Mouse (Mus musculus): ENCODE measurements around the gene Ctnnbl1.

Gene Ctnnbl1

DNA sequence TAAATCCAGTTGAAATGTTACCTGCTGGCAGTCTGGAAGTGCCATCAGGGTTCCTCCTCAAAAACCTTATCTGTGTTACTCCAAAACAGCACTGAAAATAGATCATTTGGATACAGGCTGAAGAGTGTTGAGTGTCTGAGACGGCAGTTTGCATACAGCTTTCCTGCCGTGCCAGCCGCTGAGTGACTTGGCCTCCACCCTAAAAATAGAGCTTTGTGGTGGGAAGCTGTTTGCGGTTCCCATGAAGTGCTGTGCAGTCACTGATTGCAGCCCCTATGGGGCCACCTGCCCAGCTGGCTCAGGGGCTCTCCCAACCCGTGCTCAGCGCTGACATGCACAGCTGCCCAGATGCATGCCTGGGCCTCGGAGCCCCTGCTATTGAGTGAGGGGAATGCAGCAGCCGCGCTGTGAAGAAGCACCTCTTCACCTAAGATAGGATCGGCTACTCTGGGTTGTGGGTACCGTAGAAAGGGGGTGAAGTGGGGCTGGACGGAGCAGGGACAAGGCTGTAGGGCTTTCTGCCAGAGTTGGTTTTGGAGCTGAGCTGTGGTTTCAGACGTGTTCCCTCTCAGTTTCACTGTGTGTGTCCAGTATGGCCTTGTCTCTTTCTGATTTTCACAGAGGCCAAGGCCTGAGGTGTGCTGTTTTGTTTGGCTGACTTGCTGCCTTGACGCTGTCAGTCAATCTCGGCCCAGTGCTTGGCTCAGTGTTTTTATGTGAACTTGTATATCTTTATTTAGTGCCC lies 81.5 kb downstream of the Ctnnbl1 start:
- no peak for DNase-seq (ENCODE audit: low read depth, low spot score)

DNA sequence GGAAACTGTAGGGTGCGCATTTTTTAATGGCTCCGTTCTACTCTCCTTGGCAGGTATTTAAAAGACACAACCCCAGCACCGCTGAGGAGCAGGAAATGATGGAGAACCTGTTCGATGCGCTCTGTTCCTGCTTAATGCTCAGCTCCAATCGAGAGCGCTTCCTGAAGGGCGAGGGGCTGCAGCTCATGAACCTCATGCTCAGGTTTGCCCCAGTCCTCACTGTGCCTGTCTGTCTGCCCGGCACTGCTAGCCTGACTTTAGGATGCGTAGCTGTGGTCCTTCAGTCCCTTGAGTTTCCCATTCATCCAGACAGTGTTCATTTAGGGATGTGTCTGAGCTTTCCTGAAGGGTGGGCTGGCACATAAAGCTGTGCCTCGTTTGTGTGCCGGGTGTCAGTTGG lies 82.2 kb downstream of the Ctnnbl1 start:
- DNase-seq (ENCODE audit: low read depth, low spot score), result no peak

DNA sequence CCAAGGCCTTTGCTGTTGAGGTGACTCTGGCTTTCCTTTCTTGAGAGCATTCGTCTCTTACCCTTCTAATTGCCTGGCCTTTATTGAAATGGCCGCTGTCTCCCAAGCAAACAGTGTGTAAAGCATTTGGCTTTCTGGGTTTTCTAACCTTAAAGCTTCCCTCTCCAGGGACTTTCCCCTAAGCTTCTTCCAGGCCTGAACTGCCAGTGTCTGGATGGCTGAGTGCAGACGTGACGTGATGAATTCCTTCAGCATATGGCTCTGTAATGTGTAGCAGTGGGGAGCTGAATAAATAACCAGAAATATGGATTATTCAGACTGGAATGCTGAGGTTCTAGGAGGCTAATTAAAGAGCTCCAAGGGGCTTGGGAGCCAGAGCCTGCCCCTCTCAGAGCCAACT lies 84.1 kb downstream of the Ctnnbl1 start:
- DNase-seq (ENCODE audit: low read depth, low spot score), result no peak

DNA sequence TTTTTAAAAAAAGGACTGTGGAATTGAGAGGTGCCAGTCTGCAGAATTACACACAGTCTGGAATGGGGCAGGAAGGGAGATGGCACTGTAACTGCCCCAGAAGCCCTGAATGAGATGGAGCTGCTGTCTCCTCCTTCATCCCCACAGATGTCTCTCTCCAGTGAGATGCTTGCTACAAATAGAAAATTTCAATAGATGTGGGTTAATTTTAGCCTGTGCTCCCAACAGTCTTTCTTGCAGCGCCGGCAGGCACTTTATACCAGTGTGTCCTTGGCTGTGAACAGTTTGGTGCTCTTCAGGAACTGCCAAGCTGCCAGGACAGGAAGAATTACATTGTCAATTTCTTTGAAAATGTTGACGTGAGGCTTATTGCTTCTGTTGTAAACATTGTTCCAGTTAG lies 86.3 kb downstream of the Ctnnbl1 start:
- DNase-seq (ENCODE audit: low read depth, low spot score), result peak; percentile 47

GRCm38 (mm10) chr2:157824249-157824648 lies 87.0 kb downstream of the Ctnnbl1 start:
- no peak for DNase-seq (ENCODE audit: low read depth, low spot score)

GRCm38 (mm10) chr2:157830101-157830500 lies 92.9 kb downstream of the Ctnnbl1 start:
- DNase-seq (ENCODE audit: low read depth, low spot score), result no peak

DNA sequence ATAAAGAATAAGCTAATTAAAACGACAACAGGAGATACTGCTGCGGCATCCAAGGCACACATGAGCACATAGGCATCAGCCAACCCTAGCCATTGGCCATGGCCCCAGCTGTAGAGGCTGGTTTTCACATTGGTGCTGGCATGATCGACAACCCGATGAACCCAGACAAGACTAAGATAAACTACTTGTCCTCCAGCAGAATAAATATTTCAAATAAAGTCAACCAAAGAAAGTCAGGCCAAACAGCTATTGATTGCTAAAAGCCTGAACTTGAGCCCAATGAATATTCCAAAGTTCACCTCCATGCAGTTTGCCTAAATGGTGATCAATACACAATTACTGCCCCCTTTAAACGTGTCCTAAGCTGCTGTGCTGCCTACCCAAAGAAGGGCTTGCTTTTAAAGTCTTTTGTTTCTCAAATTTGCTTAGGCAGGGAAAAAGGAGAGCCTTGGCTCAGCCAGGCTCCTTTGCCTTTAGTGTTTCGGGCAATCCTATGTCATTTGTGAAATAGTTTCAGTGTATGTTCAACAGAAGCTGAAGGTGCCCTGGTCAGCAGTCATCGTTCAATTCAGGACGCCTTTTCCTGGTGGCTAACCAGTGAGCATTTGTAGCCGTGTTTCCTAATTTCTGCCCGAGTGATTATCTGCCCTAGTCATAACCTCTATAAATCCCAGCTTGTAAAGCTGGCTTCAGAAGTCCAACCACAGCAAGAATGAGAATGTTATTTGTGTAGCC lies 93.6 kb downstream of the Ctnnbl1 start:
- DNase-seq (ENCODE audit: low read depth, low spot score), result no peak

DNA sequence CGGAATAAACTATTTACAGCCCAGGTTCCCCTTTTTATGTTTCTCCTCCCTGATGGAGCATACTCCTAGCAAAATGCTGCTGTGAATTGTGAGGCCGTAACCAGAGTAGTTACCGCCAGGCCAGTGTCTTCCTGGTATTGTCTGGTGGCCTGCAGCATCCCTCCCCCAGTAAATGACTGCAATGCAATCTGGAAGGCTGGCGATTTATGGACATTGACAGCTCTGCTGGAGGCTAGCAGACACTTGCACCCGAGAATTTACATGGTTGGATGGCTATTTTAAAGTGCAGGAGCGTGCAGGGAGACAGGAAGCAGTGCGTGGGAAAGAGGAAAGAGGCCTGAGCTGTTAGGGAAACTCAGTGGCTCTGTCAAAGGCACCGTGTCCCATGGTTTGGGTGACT lies 99.8 kb downstream of the Ctnnbl1 start:
- no peak for DNase-seq (ENCODE audit: low read depth, low spot score)

- no peak for DNase-seq (ENCODE audit: low read depth, low spot score)
Measured at GRCm38 (mm10) chr2:157838206-157838923, 101.2 kb downstream of the Ctnnbl1 start.

- no peak for DNase-seq (ENCODE audit: low read depth, low spot score)
Measured at GRCm38 (mm10) chr2:157840641-157841078, 103.5 kb downstream of the Ctnnbl1 start.

GRCm38 (mm10) chr2:157841121-157841520 lies 103.9 kb downstream of the Ctnnbl1 start:
- no peak for DNase-seq (ENCODE audit: low read depth, low spot score)

- no peak for DNase-seq (ENCODE audit: low read depth, low spot score)
Measured at GRCm38 (mm10) chr2:157844746-157845145, 107.5 kb downstream of the Ctnnbl1 start.

- no peak for DNase-seq (ENCODE audit: low read depth, low spot score)
Measured at GRCm38 (mm10) chr2:157845831-157846230, 108.6 kb downstream of the Ctnnbl1 start.

DNA sequence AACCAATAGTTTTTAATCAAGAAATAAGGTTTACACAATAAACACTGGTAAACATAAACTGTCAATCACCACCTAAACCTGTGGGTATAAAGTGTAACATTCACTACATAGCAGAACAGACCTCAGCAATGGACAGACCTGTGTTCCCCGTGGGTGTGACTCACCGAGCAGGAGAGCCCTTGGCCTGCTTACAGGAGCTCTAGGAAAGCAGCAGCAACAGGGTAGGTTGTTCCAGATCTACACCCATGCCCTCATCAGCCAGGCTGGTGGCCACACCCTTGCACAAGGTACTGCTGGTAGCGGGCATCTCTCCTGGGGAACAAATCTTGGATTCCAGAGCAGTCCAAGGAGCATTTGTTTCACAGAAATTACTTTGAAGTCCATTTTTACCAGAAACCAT lies 115.9 kb downstream of the Ctnnbl1 start:
- no peak for DNase-seq (ENCODE audit: low read depth, low spot score)

DNA sequence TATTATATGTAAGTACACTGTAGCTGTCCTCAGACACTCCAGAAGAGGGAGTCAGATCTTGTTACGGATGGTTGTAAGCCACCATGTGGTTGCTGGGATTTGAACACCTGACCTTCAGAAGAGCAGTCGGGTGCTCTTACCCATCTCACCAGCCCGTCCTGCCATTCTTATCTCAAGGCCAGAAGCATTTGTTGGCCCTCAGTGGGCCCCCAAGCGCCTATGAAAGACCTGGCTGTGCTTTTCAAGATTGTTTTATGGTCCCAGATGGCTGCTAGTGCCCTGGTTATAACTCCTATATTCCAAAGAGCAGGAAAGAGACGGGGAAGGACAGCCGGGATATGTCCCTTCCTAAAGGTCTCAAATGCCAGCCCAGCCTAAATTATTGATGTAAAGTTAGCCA lies 118.6 kb downstream of the Ctnnbl1 start:
- no peak for DNase-seq (ENCODE audit: low read depth, low spot score)

GRCm38 (mm10) chr2:157857496-157857895 lies 120.3 kb downstream of the Ctnnbl1 start:
- no peak for DNase-seq (ENCODE audit: low read depth, low spot score)

- no peak for DNase-seq (ENCODE audit: low read depth, low spot score)
Measured at GRCm38 (mm10) chr2:157858317-157858716, 121.1 kb downstream of the Ctnnbl1 start.

GRCm38 (mm10) chr2:157859046-157859701 lies 122.0 kb downstream of the Ctnnbl1 start:
- no peak for DNase-seq (ENCODE audit: low read depth, low spot score)

DNA sequence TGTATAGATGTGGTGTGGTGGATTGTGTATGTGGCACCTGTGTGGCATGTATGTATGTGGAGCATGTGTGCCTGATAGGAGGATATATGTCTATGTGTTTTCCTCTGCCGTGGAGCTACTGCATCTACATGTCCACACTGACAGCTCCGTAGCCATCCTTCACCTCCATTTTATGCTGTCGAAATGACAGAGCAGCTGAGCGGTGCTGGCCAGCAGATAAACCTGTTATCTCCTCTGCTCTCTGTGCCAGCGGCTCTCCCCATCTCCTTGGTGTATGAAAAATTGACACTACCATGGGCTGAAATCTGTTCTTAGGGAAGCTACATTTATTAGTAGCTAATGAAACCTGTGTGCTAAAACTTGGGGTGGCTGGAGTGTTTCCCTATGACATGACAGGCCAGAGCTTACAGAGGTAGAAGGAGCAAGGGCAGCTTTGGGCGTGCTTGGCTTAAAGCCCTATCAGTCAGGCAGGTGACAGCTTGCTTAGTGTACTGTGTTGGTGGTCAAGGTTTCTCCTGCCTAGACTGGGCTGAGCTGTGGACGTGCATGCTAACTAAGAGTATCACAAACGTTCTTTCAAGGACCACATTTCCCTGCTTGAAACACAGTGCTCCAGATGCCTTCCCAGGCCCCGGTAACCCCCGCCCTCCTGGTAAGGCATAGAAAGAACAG lies 124.2 kb downstream of the Ctnnbl1 start:
- DNase-seq (ENCODE audit: low read depth, low spot score), result no peak

DNA sequence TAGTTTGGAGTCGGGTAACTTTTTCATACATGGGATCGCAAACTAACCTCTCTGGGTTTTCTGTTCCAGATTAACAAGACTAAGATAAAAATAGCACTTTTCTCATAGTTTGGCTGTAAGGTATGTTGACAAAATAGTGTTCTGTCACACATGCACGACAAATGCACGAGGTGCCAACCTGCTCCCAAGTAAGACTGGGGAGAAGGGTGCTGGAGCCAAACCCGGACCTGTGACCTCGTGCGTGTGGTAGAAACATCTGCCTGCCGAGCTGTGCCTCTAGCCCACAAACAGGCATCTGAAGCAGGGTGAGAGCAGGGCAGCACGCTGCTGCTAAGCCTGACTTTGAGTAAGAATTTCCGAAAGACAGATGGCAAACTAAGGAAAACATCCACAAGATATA lies 125.1 kb downstream of the Ctnnbl1 start:
- peak; percentile 80 for DNase-seq (ENCODE audit: low read depth, low spot score)

GRCm38 (mm10) chr2:157867126-157867525 lies 129.9 kb downstream of the Ctnnbl1 start:
- no peak for DNase-seq (ENCODE audit: low read depth, low spot score)
